Mouse (Mus musculus) erythroblast, embryonic 14.5 days (primary cell): ENCODE measurements around the gene Lrch4.

Source experiments
- GATA1 ChIP-seq: IDR thresholded peaks from 2 replicates; pipeline ENCODE4 v1.6.1; 2012; ENCODE audit warnings: low read length, inconsistent platforms, mixed read lengths
- TAL1 ChIP-seq: IDR thresholded peaks from 3 replicates; pipeline ENCODE4 v1.6.1; 2012; ENCODE audit warnings: low read length, inconsistent platforms, mixed read lengths

DNA sequence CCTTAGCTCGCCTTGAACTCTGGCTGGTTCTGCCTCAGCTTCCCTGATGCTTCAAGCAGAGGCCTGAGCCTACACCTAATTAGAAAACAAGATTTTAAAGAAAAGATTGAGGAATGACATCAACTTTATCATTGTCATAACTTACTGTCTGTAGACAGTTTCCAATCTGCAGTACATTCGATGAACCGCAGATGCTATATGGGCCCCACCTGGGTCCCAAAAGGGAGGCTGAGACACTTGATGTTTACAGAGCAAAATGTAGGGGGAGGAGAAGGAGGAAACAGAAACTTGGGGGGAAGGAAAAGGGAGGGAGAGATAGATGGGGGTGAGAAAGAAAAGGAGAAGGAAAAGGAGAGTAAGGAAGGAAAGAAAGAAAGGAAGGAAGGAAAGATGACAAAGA lies 61.1 kb downstream of the Lrch4 start:
- no peak for TF ChIP-seq GATA1
- no peak for TF ChIP-seq TAL1
